Mouse (Mus musculus): ENCODE data around the gene Psmd7. TPM values are rescaled to one million over a fixed set of nuclear protein-coding genes. Genes with fewer than 3 reads are reported as not detected.

Psmd7 gene
- polyA plus RNA-seq, 1 experiment, result 52.2 TPM

- TF ChIP-seq POLR2A (IDR thresholded peaks at IDR 0.05; ENCODE audit: control insufficient read depth, extremely low read depth, insufficient read depth, low read length, poor library complexity), result no peak
- TF ChIP-seq CTCF (IDR thresholded peaks at IDR 0.05; ENCODE audit: borderline replicate concordance, control insufficient read depth, extremely low read depth, insufficient read depth, low read length, poor library complexity), result no peak
- Histone ChIP-seq H3K27ac (ENCODE audit: control insufficient read depth, insufficient read depth, low read length) (no peak overlapping the region), H3K36me3 (ENCODE audit: control insufficient read depth, insufficient read depth, low read length) (peaks cover 8% of the 10 kb centered on the region), H3K27me3 (ENCODE audit: control insufficient read depth, insufficient read depth, low read length) (no peaks in the 10 kb centered on the region; the same call in 1 of the 2 replicates), H3K4me1 (replicated peaks; ENCODE audit: control insufficient read depth, insufficient read depth, low read length) (no peaks in the 10 kb centered on the region), H3K4me3 (ENCODE audit: control insufficient read depth, insufficient read depth, low read length) (no peak overlapping the region)
- DNase-seq, result no peak
- 97% methylated on average over 10 of the region's 10 CpGs for WGBS
Measured at GRCm38 (mm10) chr8:107555231-107555630, 33.0 kb downstream of the Psmd7 start.

- H3K36me3 ChIP-seq (ENCODE audit: control insufficient read depth, insufficient read depth, low read length), result peaks cover 16% of the 10 kb centered on the region
- no peak overlapping the region for H3K4me3 ChIP-seq (ENCODE audit: control insufficient read depth, insufficient read depth, low read length)
- 31% methylated on average over 6 of the region's 6 CpGs for WGBS
- no peak for TF ChIP-seq CTCF (IDR thresholded peaks at IDR 0.05; ENCODE audit: borderline replicate concordance, control insufficient read depth, extremely low read depth, insufficient read depth, low read length, poor library complexity)
- no peak overlapping the region for H3K27ac ChIP-seq (ENCODE audit: control insufficient read depth, insufficient read depth, low read length)
- no peak for DNase-seq
- H3K4me1 ChIP-seq (replicated peaks; ENCODE audit: control insufficient read depth, insufficient read depth, low read length), result no peaks in the 10 kb centered on the region
- no peaks in the 10 kb centered on the region; the same call in 1 of the 2 replicates for H3K27me3 ChIP-seq (ENCODE audit: control insufficient read depth, insufficient read depth, low read length)
Measured at GRCm38 (mm10) chr8:107552234-107552633, 36.0 kb downstream of the Psmd7 start.

- Histone ChIP-seq H3K27me3 (ENCODE audit: control insufficient read depth, insufficient read depth, low read length) (no peaks in the 10 kb centered on the region; the same call in 1 of the 2 replicates), H3K27ac (ENCODE audit: control insufficient read depth, insufficient read depth, low read length) (no peak overlapping the region), H3K4me3 (ENCODE audit: control insufficient read depth, insufficient read depth, low read length) (no peak overlapping the region), H3K36me3 (ENCODE audit: control insufficient read depth, insufficient read depth, low read length) (peaks cover 18% of the 10 kb centered on the region), H3K4me1 (replicated peaks; ENCODE audit: control insufficient read depth, insufficient read depth, low read length) (no peaks in the 10 kb centered on the region)
- DNase-seq, result no peak
- no peak for TF ChIP-seq CTCF (IDR thresholded peaks at IDR 0.05; ENCODE audit: borderline replicate concordance, control insufficient read depth, extremely low read depth, insufficient read depth, low read length, poor library complexity)
- no peak for TF ChIP-seq POLR2A (IDR thresholded peaks at IDR 0.05; ENCODE audit: control insufficient read depth, extremely low read depth, insufficient read depth, low read length, poor library complexity)
- WGBS, result 94% methylated on average over 8 of the region's 8 CpGs
Measured at GRCm38 (mm10) chr8:107546817-107547216, 41.4 kb downstream of the Psmd7 start.

GRCm38 (mm10) chr8:107546154-107546553 is 42.1 kb downstream of the Psmd7 start:
- WGBS, result 96% methylated on average over 4 of the region's 4 CpGs
- H3K4me1 ChIP-seq (replicated peaks; ENCODE audit: control insufficient read depth, insufficient read depth, low read length), result no peaks in the 10 kb centered on the region
- no peaks in the 10 kb centered on the region; the same call in 1 of the 2 replicates for H3K27me3 ChIP-seq (ENCODE audit: control insufficient read depth, insufficient read depth, low read length)
- TF ChIP-seq CTCF (IDR thresholded peaks at IDR 0.05; ENCODE audit: borderline replicate concordance, control insufficient read depth, extremely low read depth, insufficient read depth, low read length, poor library complexity), result no peak
- no peak overlapping the region for H3K4me3 ChIP-seq (ENCODE audit: control insufficient read depth, insufficient read depth, low read length)
- no peak for DNase-seq
- peaks cover 18% of the 10 kb centered on the region for H3K36me3 ChIP-seq (ENCODE audit: control insufficient read depth, insufficient read depth, low read length)
- no peak overlapping the region for H3K27ac ChIP-seq (ENCODE audit: control insufficient read depth, insufficient read depth, low read length)

GRCm38 (mm10) chr8:107545621-107546152 is 42.6 kb downstream of the Psmd7 start:
- TF ChIP-seq CTCF (IDR thresholded peaks at IDR 0.05; ENCODE audit: borderline replicate concordance, control insufficient read depth, extremely low read depth, insufficient read depth, low read length, poor library complexity), result no peak
- no peak for TF ChIP-seq POLR2A (IDR thresholded peaks at IDR 0.05; ENCODE audit: control insufficient read depth, extremely low read depth, insufficient read depth, low read length, poor library complexity)
- no peak overlapping the region for H3K4me3 ChIP-seq (ENCODE audit: control insufficient read depth, insufficient read depth, low read length)
- DNase-seq, result no peak
- H3K4me1 ChIP-seq (replicated peaks; ENCODE audit: control insufficient read depth, insufficient read depth, low read length), result no peaks in the 10 kb centered on the region
- no peaks in the 10 kb centered on the region for H3K27me3 ChIP-seq (ENCODE audit: control insufficient read depth, insufficient read depth, low read length)
- no peak overlapping the region for H3K27ac ChIP-seq (ENCODE audit: control insufficient read depth, insufficient read depth, low read length)
- peaks cover 22% of the 10 kb centered on the region for H3K36me3 ChIP-seq (ENCODE audit: control insufficient read depth, insufficient read depth, low read length)
- WGBS, result 98% methylated on average over 11 of the region's 11 CpGs

GRCm38 (mm10) chr8:107544651-107545174 is 43.6 kb downstream of the Psmd7 start:
- no peak overlapping the region for H3K4me3 ChIP-seq (ENCODE audit: control insufficient read depth, insufficient read depth, low read length)
- no peaks in the 10 kb centered on the region for H3K4me1 ChIP-seq (replicated peaks; ENCODE audit: control insufficient read depth, insufficient read depth, low read length)
- no peak for DNase-seq
- no peaks in the 10 kb centered on the region for H3K27me3 ChIP-seq (ENCODE audit: control insufficient read depth, insufficient read depth, low read length)
- H3K27ac ChIP-seq (ENCODE audit: control insufficient read depth, insufficient read depth, low read length), result no peak overlapping the region
- peaks cover 21% of the 10 kb centered on the region for H3K36me3 ChIP-seq (ENCODE audit: control insufficient read depth, insufficient read depth, low read length)
- TF ChIP-seq CTCF (IDR thresholded peaks at IDR 0.05; ENCODE audit: borderline replicate concordance, control insufficient read depth, extremely low read depth, insufficient read depth, low read length, poor library complexity) (no peak), POLR2A (IDR thresholded peaks at IDR 0.05; ENCODE audit: control insufficient read depth, extremely low read depth, insufficient read depth, low read length, poor library complexity) (no peak)
- 95% methylated on average over 10 of the region's 10 CpGs for WGBS

GRCm38 (mm10) chr8:107544211-107544610 is 44.1 kb downstream of the Psmd7 start:
- Histone ChIP-seq H3K27me3 (ENCODE audit: control insufficient read depth, insufficient read depth, low read length) (no peaks in the 10 kb centered on the region), H3K27ac (ENCODE audit: control insufficient read depth, insufficient read depth, low read length) (no peak overlapping the region), H3K4me3 (ENCODE audit: control insufficient read depth, insufficient read depth, low read length) (no peak overlapping the region), H3K4me1 (replicated peaks; ENCODE audit: control insufficient read depth, insufficient read depth, low read length) (no peaks in the 10 kb centered on the region), H3K36me3 (ENCODE audit: control insufficient read depth, insufficient read depth, low read length) (peaks cover 18% of the 10 kb centered on the region)
- no peak for DNase-seq
- 98% methylated on average over 8 of the region's 8 CpGs for WGBS
- no peak for TF ChIP-seq POLR2A (IDR thresholded peaks at IDR 0.05; ENCODE audit: control insufficient read depth, extremely low read depth, insufficient read depth, low read length, poor library complexity)
- no peak for TF ChIP-seq CTCF (IDR thresholded peaks at IDR 0.05; ENCODE audit: borderline replicate concordance, control insufficient read depth, extremely low read depth, insufficient read depth, low read length, poor library complexity)
